Mouse (Mus musculus): ENCODE measurements at regions not wholly inside any gene's neighbourhood (a gene's known extent, or its start where the extent isn't known, plus 50 kb on each side); places are given as distances from the start of the nearest gene placed in this dataset.

DNA sequence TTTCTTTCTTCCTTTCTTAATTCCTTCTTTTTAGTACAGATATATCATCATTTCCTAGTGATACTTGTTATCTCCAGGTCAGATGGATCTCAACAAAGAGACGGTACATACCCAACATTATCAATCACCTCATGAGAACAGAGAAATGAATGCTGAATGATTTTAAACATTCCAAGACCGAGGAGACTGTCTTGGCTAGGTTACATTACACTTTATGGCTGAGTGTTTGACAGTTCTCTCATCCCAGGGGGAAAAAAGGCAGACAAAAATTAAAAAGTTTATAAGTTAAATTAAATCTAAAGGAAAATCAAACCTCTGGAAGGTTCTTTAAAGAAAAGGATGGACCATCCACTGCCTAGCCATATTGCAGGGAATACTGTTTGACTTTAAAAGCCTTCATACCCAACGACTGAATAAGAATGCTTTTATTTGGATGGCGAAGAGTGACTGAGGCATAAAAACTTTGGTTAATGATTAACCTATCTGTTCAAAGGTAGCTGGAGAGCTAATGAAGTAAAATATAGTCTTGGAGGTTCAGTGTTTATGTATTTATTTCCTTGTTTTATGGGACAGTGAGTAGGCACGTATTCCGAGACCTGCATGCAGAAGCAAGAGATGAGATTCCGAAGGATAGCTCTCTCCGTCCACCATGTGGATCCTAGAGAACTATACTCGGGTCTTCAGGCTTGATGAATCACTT is 88.4 kb upstream of the Cblb start:
- H3K36me3 ChIP-seq (ENCODE audit: inconsistent target): no peaks in the 10 kb centered on the region
- 90% methylated on average over 9 of the region's 9 CpGs for WGBS (ENCODE audit: missing documents)
- H3K79me2 ChIP-seq (ENCODE audit: inconsistent target): no peaks in the 10 kb centered on the region
- H3K27ac ChIP-seq: no peak overlapping the region
- no peak overlapping the region for H3K4me3 ChIP-seq (ENCODE audit: inconsistent target)

GRCm38 (mm10) chr16:51967051-51967845 is 63.8 kb upstream of the Cblb start:
- 95% methylated on average over 6 of the region's 6 CpGs for WGBS (ENCODE audit: missing documents)
- no peak overlapping the region for H3K4me3 ChIP-seq (ENCODE audit: inconsistent target)
- H3K27ac ChIP-seq: no peak overlapping the region
- H3K79me2 ChIP-seq (ENCODE audit: inconsistent target): no peaks in the 10 kb centered on the region
- no peaks in the 10 kb centered on the region for H3K36me3 ChIP-seq (ENCODE audit: inconsistent target)
